Mouse (Mus musculus) left cerebral cortex, postnatal 14 days (tissue): ENCODE measurements around the gene Pdia3. TPM values are rescaled to one million over a fixed set of nuclear protein-coding genes. Genes with fewer than 3 reads are reported as not detected.

Experiments used
- DNase-seq, 2 experiments: peaks; one replicate each; pipeline ENCODE4 v3.0.0; 2021 to 2022; ENCODE audit warnings: low spot score in 2 of 2, mixed read lengths in 1 of 2
- intact Hi-C: fragments of 180-260 bp; cut with DNase I; formaldehyde crosslinking; loops from one replicate; pipeline ENCODE4 v1.15.1; 2025
- total RNA-seq, 2 experiments: library from RNA; stranded (reverse); gene quantifications; 2 replicates each; pipeline ENCODE4 v1.2.3; 2021

Pdia3 gene
- total RNA-seq, 2 experiments from 2014 or later = 197 to 222 TPM

GRCm38 (mm10) chr2:121440834-121441605 lies 27.4 kb downstream of the Pdia3 start:
- no peak for DNase-seq
- intact Hi-C loops = no loop called here

GRCm38 (mm10) chr2:121441800-121442199 lies 28.2 kb downstream of the Pdia3 start:
- no peak for DNase-seq
- intact Hi-C loops = no loop called here

GRCm38 (mm10) chr2:121442259-121443067 lies 28.9 kb downstream of the Pdia3 start:
- intact Hi-C loops = no loop called here
- DNase-seq = no peak

GRCm38 (mm10) chr2:121443068-121443349 lies 29.4 kb downstream of the Pdia3 start:
- DNase-seq = no peak
- intact Hi-C loops = no loop called here

- no peak for DNase-seq
- intact Hi-C loops = no loop called here
Measured at GRCm38 (mm10) chr2:121444178-121444577, 30.6 kb downstream of the Pdia3 start, which contains the start of gene Ell3. Ell3 (minus strand) TSS chr2:121444278.

GRCm38 (mm10) chr2:121445117-121445516 lies 31.5 kb downstream of the Pdia3 start:
- intact Hi-C loops = no loop called here
- DNase-seq = no peak

GRCm38 (mm10) chr2:121446506-121446905 lies 32.9 kb downstream of the Pdia3 start:
- DNase-seq = no peak
- intact Hi-C loops = no loop called here

- DNase-seq = no peak
- intact Hi-C loops = no loop called here
Measured at GRCm38 (mm10) chr2:121447006-121447405, 33.4 kb downstream of the Pdia3 start.

- peak; percentile 44 to 62 for DNase-seq
- intact Hi-C loops = no loop called here
Measured at GRCm38 (mm10) chr2:121448136-121448535, 34.6 kb downstream of the Pdia3 start.

- intact Hi-C loops = no loop called here
- DNase-seq = peak; percentile 98 to 99
Measured at GRCm38 (mm10) chr2:121448739-121449535, 35.4 kb downstream of the Pdia3 start, which contains the start of gene Serf2. Serf2 (plus strand) TSS chr2:121449195.

- intact Hi-C loops = no loop called here
- peak; percentile 30 to 35 for DNase-seq
Measured at GRCm38 (mm10) chr2:121449545-121450011, 36.0 kb downstream of the Pdia3 start.

GRCm38 (mm10) chr2:121450093-121450492 lies 36.5 kb downstream of the Pdia3 start:
- intact Hi-C loops = no loop called here
- no peak for DNase-seq

GRCm38 (mm10) chr2:121452361-121452760 lies 38.8 kb downstream of the Pdia3 start:
- intact Hi-C loops = no loop called here

GRCm38 (mm10) chr2:121452990-121453389 lies 39.4 kb downstream of the Pdia3 start, which contains the start of gene Hypk:
Hypk (plus strand) TSS chr2:121453290.
- intact Hi-C loops = no loop called here
- DNase-seq = no peak

More at GRCm38 (mm10) chr2:121452361-121452760, 38.8 kb downstream of the Pdia3 start:
- DNase-seq = no peak

GRCm38 (mm10) chr2:121453917-121454316 lies 40.3 kb downstream of the Pdia3 start:
- no peak for DNase-seq
- intact Hi-C loops = no loop called here

- intact Hi-C loops = no loop called here
- DNase-seq = no peak
Measured at GRCm38 (mm10) chr2:121455534-121455933, 42.0 kb downstream of the Pdia3 start.

- intact Hi-C loops = no loop called here
- peak; percentile 76 to 85 for DNase-seq
Measured at GRCm38 (mm10) chr2:121456692-121457642, 43.4 kb downstream of the Pdia3 start, which contains the start of gene Serinc4. Serinc4 (minus strand) TSS chr2:121456781.

GRCm38 (mm10) chr2:121460071-121460470 lies 46.5 kb downstream of the Pdia3 start:
- intact Hi-C loops = no loop called here

More at GRCm38 (mm10) chr2:121460071-121460470, 46.5 kb downstream of the Pdia3 start:
- no peak for DNase-seq
